Comparison of ENCODE assay signal across 8 mouse cellular contexts in the genomic region with DNA sequence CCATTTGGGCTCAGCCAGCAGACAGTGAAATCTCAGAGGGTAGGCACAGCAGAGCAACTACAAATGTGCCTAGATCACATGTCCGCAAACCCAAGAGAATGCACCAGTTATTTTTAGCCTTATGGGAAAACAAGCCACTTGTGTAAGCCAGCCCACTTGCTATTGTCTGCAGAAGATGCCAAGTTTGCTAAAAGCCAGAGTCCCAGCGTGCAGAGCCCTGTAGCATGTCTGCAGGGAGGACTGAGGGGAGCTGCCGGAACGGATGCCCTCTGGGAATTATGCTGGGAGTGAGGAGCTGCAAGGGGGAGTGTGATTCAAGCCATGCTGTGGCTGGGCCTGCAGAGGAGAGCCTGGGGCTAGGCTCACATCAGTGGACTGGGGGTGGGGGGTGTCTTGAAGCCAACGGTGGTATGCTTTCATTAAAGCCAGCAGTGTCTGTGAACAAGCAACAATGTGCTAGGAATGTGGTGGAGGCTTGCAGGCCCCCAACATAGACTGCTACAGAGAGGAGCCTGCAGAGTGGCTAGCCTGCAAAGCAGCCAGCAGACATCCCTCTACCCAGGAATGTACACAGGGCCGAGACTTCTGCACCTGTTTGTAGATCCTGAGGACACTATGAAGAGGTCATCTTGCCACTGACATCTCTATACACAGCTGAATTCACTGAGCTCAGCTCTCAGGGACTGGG.
DNase-seq lines count a peak whose midpoint lies in the region; ATAC-seq and TF ChIP-seq lines count a peak whose summit lies in the region.

No protein-coding gene starts in this region.

- WGBS in intestine, postnatal 0 days: 33% methylated on average over 6 of the region's 6 CpGs

- intact Hi-C loops in gastrocnemius, postnatal 14 days (cut with DNase I; ENCODE audit: low total_unique reads): no loop called here

- no peak overlapping the region for H3K4me3 ChIP-seq in brown adipose tissue, adult 24 weeks (ENCODE audit: insufficient read depth, low read depth, low read length)
- H3K4me3 ChIP-seq in intestine, postnatal 0 days (ENCODE audit: low read depth, low read length): no peak overlapping the region
- no peak overlapping the region for H3K4me3 ChIP-seq in myocyte

- no peak overlapping the region for H3K4me2 ChIP-seq in intestine, postnatal 0 days (replicated peaks; ENCODE audit: low read depth)
- peak overlapping the region; percentile 61 for H3K4me2 ChIP-seq in myocyte (ENCODE audit: low read depth)

- H3K79me2 ChIP-seq in myocyte (ENCODE audit: control insufficient read depth, insufficient read depth): no peaks in the 10 kb centered on the region

- peaks cover 32% of the 10 kb centered on the region for H3K36me3 ChIP-seq in intestine, postnatal 0 days (ENCODE audit: control insufficient read depth, insufficient read depth)
- no peaks in the 10 kb centered on the region for H3K36me3 ChIP-seq in myocyte (ENCODE audit: control insufficient read depth, insufficient read depth)

- H3K9me3 ChIP-seq in intestine, postnatal 0 days (ENCODE audit: control insufficient read depth): no peaks in the 10 kb centered on the region

- no peak for TF ChIP-seq CTCF in intestine, postnatal 0 days (IDR thresholded peaks at IDR 0.05; ENCODE audit: low read depth)

- no peak for ATAC-seq in intestine, postnatal 0 days

- peak; percentile 72 for DNase-seq in adrenal gland, postnatal 10 days
- no peak for DNase-seq in adrenal gland, adult 18-20 months (ENCODE audit: low spot score in 2 of 2)
- DNase-seq in gastrocnemius, postnatal 14 days: peak; percentile 59
- DNase-seq in liver: peak; percentile 34
- no peak for DNase-seq in T-cell, adult 2 months (ENCODE audit: low spot score)

- no peak for TF ChIP-seq POLR2A in myocyte (IDR thresholded peaks at IDR 0.05; ENCODE audit: insufficient read length, low read depth)

- no peak overlapping the region for H3ac ChIP-seq in myocyte (ENCODE audit: control insufficient read depth, insufficient read length)

- H3K27me3 ChIP-seq in intestine, postnatal 0 days (replicated peaks; ENCODE audit: control insufficient read depth, insufficient read depth, low read length): no peaks in the 10 kb centered on the region
- H3K27me3 ChIP-seq in myocyte (ENCODE audit: control insufficient read depth, insufficient read depth, insufficient read length): no peaks in the 10 kb centered on the region

- H3K9ac ChIP-seq in intestine, postnatal 0 days (ENCODE audit: low read depth, low read length): no peak overlapping the region

- H3K27ac ChIP-seq in brown adipose tissue, adult 24 weeks (replicated peaks; ENCODE audit: low read depth, low read length): peak overlapping the region; percentile 98
- H3K27ac ChIP-seq in intestine, postnatal 0 days (ENCODE audit: low read depth, low read length): peak overlapping the region; percentile 43

- peaks cover 72% of the 10 kb centered on the region for H3K4me1 ChIP-seq in brown adipose tissue, adult 24 weeks (ENCODE audit: control insufficient read depth, insufficient read depth, insufficient read length, low read length)
- peaks cover 12% of the 10 kb centered on the region for H3K4me1 ChIP-seq in intestine, postnatal 0 days (replicated peaks; ENCODE audit: control insufficient read depth, insufficient read depth, low read length)

TF ChIP-seq in myocyte, 11 proteins besides CTCF, POLR2A, EP300 and RAD21:
- no peak for TF ChIP-seq POLR2AphosphoS2 (IDR thresholded peaks at IDR 0.05; ENCODE audit: insufficient read length, low read depth)
- peak; percentile 65 for TF ChIP-seq USF1 (IDR thresholded peaks at IDR 0.05; ENCODE audit: low read depth)
- peak in 1 of 3 experiments; percentile 55 for TF ChIP-seq MYOG (IDR thresholded peaks at IDR 0.05; ENCODE audit: control insufficient read depth in 1 of 3, insufficient read depth in 1 of 3, insufficient read length in 2 of 3, low read depth in 2 of 3)
- TF ChIP-seq MYOD1 (IDR thresholded peaks at IDR 0.05; ENCODE audit: control insufficient read depth in 1 of 3, insufficient read length in 2 of 3, low read depth in 2 of 3): peak in 2 of 3 experiments; percentile 32 to 41
- TF ChIP-seq REST (IDR thresholded peaks at IDR 0.05; ENCODE audit: insufficient read depth, insufficient read length): no peak
- TF ChIP-seq CEBPB (IDR thresholded peaks at IDR 0.05; ENCODE audit: insufficient read depth, poor library complexity, severe bottlenecking): peak; percentile 36; the same call in 1 of the 2 replicates
- no peak for TF ChIP-seq E2F4 (IDR thresholded peaks at IDR 0.05; ENCODE audit: insufficient read depth)
TF ChIP-seq in myocyte: peak in this region for 4.

Comparison
In these comparisons a context has a peak if more than half of its experiments do, and no peak if none do; other contexts are left out.
1. DNase-seq: peak in adrenal gland, postnatal 10 days (single experiment), gastrocnemius, postnatal 14 days (single experiment) and liver (single experiment); none in adrenal gland, adult 18-20 months (0 of 2) and T-cell, adult 2 months (single experiment).